Mouse (Mus musculus) CH12.LX (cell line): ENCODE measurements around the gene Col17a1. TPM values are rescaled to one million over a fixed set of nuclear protein-coding genes. Genes with fewer than 3 reads are reported as not detected.

Experiments used
- DNase-seq: peaks from one replicate; pipeline ENCODE4 v3.0.0-alpha.2; 2013; ENCODE audit errors: extremely low read depth
- H3K27ac ChIP-seq: 2 replicates; pipeline ENCODE4 v1.5.1; 2012; ENCODE audit warnings: low read depth, mild to moderate bottlenecking, control low read depth, moderate library complexity; ENCODE audit not compliant: insufficient read depth
- H3K27me3 ChIP-seq: replicated peaks from 2 replicates; pipeline ENCODE3; 2012; ENCODE audit warnings: inconsistent platforms
- H3K36me3 ChIP-seq, 2 experiments: replicated peaks in 1 of 2; 2 replicates each; pipeline versions ENCODE3 to v1.6.1; 2012; ENCODE audit warnings: inconsistent platforms in 1 of 2, low read length in 1 of 2, mild to moderate bottlenecking in 1 of 2, mixed read lengths in 1 of 2, moderate library complexity in 1 of 2; ENCODE audit not compliant: control insufficient read depth in 1 of 2, insufficient read depth in 1 of 2
- H3K4me1 ChIP-seq, 2 experiments: 2 replicates each; pipeline ENCODE4 v1.6.1; 2012; ENCODE audit warnings: inconsistent platforms in 1 of 2, moderate library complexity in 1 of 2; ENCODE audit not compliant: insufficient read depth in 2 of 2, control insufficient read depth in 1 of 2
- H3K4me2 ChIP-seq: 2 replicates; pipeline ENCODE4 v1.6.1; 2012; ENCODE audit warnings: low read depth, mild to moderate bottlenecking, control low read depth; ENCODE audit not compliant: poor library complexity, insufficient read depth, severe bottlenecking
- H3K4me3 ChIP-seq, 3 experiments: fragments of 150-350 bp in 1 of 3; sonication (generic) in 1 of 3; replicated peaks in 1 of 3; 2 replicates each; pipeline versions ENCODE3 to v1.5.1; 2011 to 2012; ENCODE audit warnings: low read depth in 2 of 3, low read length in 2 of 3, mild to moderate bottlenecking in 2 of 3, moderate library complexity in 2 of 3, control low read depth in 1 of 3, improper control_type of control experiment in 1 of 3, inconsistent platforms in 1 of 3, mixed read lengths in 1 of 3; ENCODE audit not compliant: poor library complexity in 1 of 3
- H3K79me2 ChIP-seq: replicated peaks from 2 replicates; pipeline ENCODE4 v1.6.1; 2012; ENCODE audit warnings: mild to moderate bottlenecking, moderate library complexity; ENCODE audit not compliant: control insufficient read depth, poor library complexity, insufficient read depth, severe bottlenecking; ENCODE audit errors: extremely low read depth
- H3K9ac ChIP-seq: 2 replicates; pipeline ENCODE4 v1.6.1; 2012; ENCODE audit warnings: low read depth, mild to moderate bottlenecking, control low read depth, moderate library complexity; ENCODE audit not compliant: insufficient read depth
- H3K9me3 ChIP-seq: replicated peaks from 2 replicates; pipeline ENCODE3; 2012; ENCODE audit warnings: low read length, inconsistent platforms, mixed read lengths
- BHLHE40 ChIP-seq: IDR thresholded peaks from 2 replicates; pipeline ENCODE4 v1.6.1; 2011; ENCODE audit warnings: mild to moderate bottlenecking, low read depth, low read length, improper control_type of control experiment
- CHD1 ChIP-seq: IDR thresholded peaks from 2 replicates; pipeline ENCODE4 v1.6.1; 2012; ENCODE audit warnings: low read depth, low read length, improper control_type of control experiment, inconsistent platforms
- CHD2 ChIP-seq: IDR thresholded peaks from 2 replicates; pipeline ENCODE4 v1.6.1; 2011; ENCODE audit warnings: low read length, improper control_type of control experiment
- ETS1 ChIP-seq: conservative IDR thresholded peaks from 2 replicates; pipeline ENCODE4 v1.6.1; 2012; ENCODE audit warnings: low read depth, mild to moderate bottlenecking, inconsistent platforms, low read length, improper control_type of control experiment, moderate library complexity
- GABPA ChIP-seq: IDR thresholded peaks from 2 replicates; pipeline ENCODE4 v1.6.1; 2012; ENCODE audit warnings: low read depth, low read length, improper control_type of control experiment, inconsistent platforms; ENCODE audit not compliant: insufficient replicate concordance
- HCFC1 ChIP-seq: IDR thresholded peaks from 2 replicates; pipeline ENCODE4 v1.6.1; 2012; ENCODE audit warnings: low read depth, mild to moderate bottlenecking, inconsistent platforms, low read length, improper control_type of control experiment
- JUN ChIP-seq: IDR thresholded peaks from 2 replicates; pipeline ENCODE4 v1.6.1; 2011; ENCODE audit warnings: low read depth, mild to moderate bottlenecking, low read length, improper control_type of control experiment, moderate library complexity; ENCODE audit not compliant: insufficient read depth
- KAT2A ChIP-seq: IDR thresholded peaks from 2 replicates; pipeline ENCODE4 v1.6.1; 2012; ENCODE audit warnings: low read length, improper control_type of control experiment, inconsistent platforms; ENCODE audit not compliant: insufficient replicate concordance
- MAZ ChIP-seq: IDR thresholded peaks from 2 replicates; pipeline ENCODE4 v1.6.1; 2012; ENCODE audit warnings: low read depth, mild to moderate bottlenecking, inconsistent platforms, low read length, improper control_type of control experiment, moderate library complexity
- MEF2A ChIP-seq: IDR thresholded peaks from 2 replicates; pipeline ENCODE4 v1.6.1; 2014; ENCODE audit warnings: low read depth, mild to moderate bottlenecking, inconsistent platforms, low read length, improper control_type of control experiment, borderline replicate concordance
- NELFE ChIP-seq: IDR thresholded peaks from 2 replicates; pipeline ENCODE4 v1.6.1; 2011; ENCODE audit warnings: low read depth, low read length, improper control_type of control experiment
- NRF1 ChIP-seq: IDR thresholded peaks from 2 replicates; pipeline ENCODE4 v1.6.1; 2014; ENCODE audit warnings: low read depth, mild to moderate bottlenecking, inconsistent platforms, low read length, improper control_type of control experiment, moderate library complexity
- POLR2AphosphoS2 ChIP-seq: IDR thresholded peaks from 2 replicates; pipeline ENCODE4 v1.6.1; 2011; ENCODE audit warnings: low read depth, low read length, improper control_type of control experiment
- RAD21 ChIP-seq: IDR thresholded peaks from 2 replicates; pipeline ENCODE4 v1.6.1; 2011; ENCODE audit warnings: low read depth, mild to moderate bottlenecking, low read length, improper control_type of control experiment, moderate library complexity
- SIN3A ChIP-seq: IDR thresholded peaks from 2 replicates; pipeline ENCODE4 v1.6.1; 2012; ENCODE audit warnings: low read length, improper control_type of control experiment, inconsistent platforms
- TBP ChIP-seq: conservative IDR thresholded peaks from 2 replicates; pipeline ENCODE4 v1.6.1; 2011; ENCODE audit warnings: low read depth, low read length, improper control_type of control experiment
- TCF12 ChIP-seq: IDR thresholded peaks from 2 replicates; pipeline ENCODE4 v1.6.1; 2014; ENCODE audit warnings: low read depth, mild to moderate bottlenecking, inconsistent platforms, low read length, improper control_type of control experiment
- USF1 ChIP-seq: IDR thresholded peaks from 2 replicates; pipeline ENCODE4 v1.6.1; 2014; ENCODE audit warnings: low read depth, mild to moderate bottlenecking, inconsistent platforms, low read length, improper control_type of control experiment
- USF2 ChIP-seq: conservative IDR thresholded peaks from 2 replicates; pipeline ENCODE4 v1.6.1; 2011; ENCODE audit warnings: low read depth, low read length, improper control_type of control experiment
- ZKSCAN1 ChIP-seq: IDR thresholded peaks from 2 replicates; pipeline ENCODE4 v1.6.1; 2012; ENCODE audit warnings: low read depth, inconsistent platforms, low read length, improper control_type of control experiment, borderline replicate concordance
- ZMIZ1 ChIP-seq: IDR thresholded peaks from 2 replicates; pipeline ENCODE4 v1.6.1; 2012; ENCODE audit warnings: low read depth, mild to moderate bottlenecking, inconsistent platforms, low read length, improper control_type of control experiment
- dilution Hi-C: fragments of 300-500 bp; cut with MboI; formaldehyde crosslinking; loops from 2 replicates; pipeline ENCODE4 v1.14.3; 2020; ENCODE audit warnings: low sequenced_read_pairs; ENCODE audit not compliant: extremely low pct_unique_long_range_greater_than_20kb, extremely low pct_ligation_motif_present
- in situ Hi-C: fragments of 300-500 bp; cut with MboI; formaldehyde crosslinking; loops from 3 replicates; pipeline ENCODE4 v1.14.3; 2019; ENCODE audit warnings: low sequenced_read_pairs, low pct_ligation_motif_present, low pct_unique_long_range_greater_than_20kb, mixed read lengths
- polyA plus RNA-seq: library from polyadenylated mRNA; unstranded; fragments of >175 nt; gene quantifications from 2 replicates; pipeline ENCODE4 v1.2.1, GENCODE M21; 2012; ENCODE audit warnings: low read depth; ENCODE audit not compliant: insufficient read length
- total RNA-seq, 2 experiments: library from RNA; depleted of rRNA; stranded (reverse); fragments of 300-350 nt in 1 of 2; fragments of >200 nt in 1 of 2; gene quantifications; 2 replicates each; pipeline ENCODE4 v1.2.3; 2012 to 2014

Col17a1 gene
- total and polyA plus RNA-seq, 3 experiments = 0.34 to 0.59 (median 0.42) TPM

- H3K27ac ChIP-seq = no peak overlapping the region
- H3K27me3 ChIP-seq = no peaks in the 10 kb centered on the region
- in situ Hi-C loops (no loop called here), dilution Hi-C loops (no loop called here)
- peaks cover 27 to 61% of the 10 kb centered on the region in 2 experiments for H3K36me3 ChIP-seq
- H3K4me1 ChIP-seq = peaks cover 2 to 4% of the 10 kb centered on the region in 2 experiments; a peak in 3 of 4 replicates
- TF ChIP-seq ZKSCAN1 = no peak
- TF ChIP-seq CHD2 = no peak
- no peak for TF ChIP-seq RAD21
- no peak for TF ChIP-seq MEF2A
- no peak for TF ChIP-seq TBP
- TF ChIP-seq MAZ = no peak
- TF ChIP-seq HCFC1 = no peak
- no peak for TF ChIP-seq BHLHE40
- TF ChIP-seq GABPA = no peak
- no peak for TF ChIP-seq NRF1
- TF ChIP-seq KAT2A = no peak
- TF ChIP-seq SIN3A = no peak
- no peak for TF ChIP-seq NELFE
- TF ChIP-seq ETS1 = no peak
- TF ChIP-seq CHD1 = no peak
- TF ChIP-seq, all 38 proteins: peak for 0
- Histone ChIP-seq H3K9ac (no peak overlapping the region), H3K4me3 (no peak overlapping the region), H3K9me3 (no peaks in the 10 kb centered on the region), H3K79me2 (0 out of 2 replicates have a peak, but pooled peaks cover 2% of the 10 kb centered on the region), H3K4me2 (no peak overlapping the region)
- DNase-seq = no peak
Measured at GRCm38 (mm10) chr19:47627450-47627849, 64.4 kb downstream of the Col17a1 start.

DNA sequence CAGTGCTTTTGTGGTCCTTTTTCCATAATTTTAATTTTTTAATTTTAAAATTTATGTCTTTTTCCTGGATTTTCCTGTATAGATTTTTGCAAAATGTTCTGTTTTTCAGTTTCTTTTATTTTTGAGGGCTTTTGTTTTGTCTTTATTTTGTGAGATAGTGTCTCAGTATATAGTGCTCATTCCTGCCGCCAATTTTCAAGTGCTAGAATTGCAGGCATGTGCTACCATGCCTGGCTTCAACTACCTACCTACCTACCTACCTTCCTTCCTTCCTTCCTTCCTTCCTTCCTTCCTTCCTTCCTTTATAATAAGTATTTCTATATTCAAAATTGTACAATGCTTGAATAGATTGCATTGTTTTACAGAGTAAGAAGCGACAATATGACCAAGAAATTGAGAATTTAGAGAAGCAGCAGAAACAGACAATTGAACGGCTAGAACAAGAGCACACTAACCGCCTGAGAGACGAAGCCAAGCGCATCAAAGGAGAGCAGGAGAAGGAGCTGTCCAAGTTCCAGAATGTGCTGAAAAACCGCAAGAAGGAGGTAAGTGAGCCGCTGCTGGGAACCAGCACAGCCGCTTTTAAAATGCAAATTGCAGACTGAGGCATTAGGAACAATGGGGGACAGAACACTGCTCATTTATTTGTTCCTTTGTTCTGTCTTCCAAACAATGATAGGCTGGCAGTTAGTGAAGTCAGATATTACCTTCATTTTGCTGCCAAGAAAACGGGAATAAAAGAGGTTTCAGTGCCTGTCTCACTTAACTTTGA is 66.8 kb downstream of the Col17a1 start:
- dilution Hi-C loops = no loop called here
- Histone ChIP-seq H3K9me3 (no peaks in the 10 kb centered on the region), H3K27me3 (no peaks in the 10 kb centered on the region), H3K79me2 (0 out of 2 replicates have a peak, but pooled peaks cover 2% of the 10 kb centered on the region), H3K9ac (no peak overlapping the region), H3K4me2 (no peak overlapping the region), H3K27ac (no peak overlapping the region), H3K4me1 (peaks cover 9 to 27% of the 10 kb centered on the region in 2 experiments; a peak in 3 of 4 replicates), H3K36me3 (peaks cover 27 to 69% of the 10 kb centered on the region in 2 experiments), H3K4me3 (no peak overlapping the region)
- no peak for DNase-seq
- TF ChIP-seq GABPA = no peak
- TF ChIP-seq USF1 = no peak
- no peak for TF ChIP-seq MAZ
- TF ChIP-seq JUN = no peak
- no peak for TF ChIP-seq USF2
- TF ChIP-seq RAD21 = no peak
- no peak for TF ChIP-seq ZMIZ1
- TF ChIP-seq TCF12 = no peak
- TF ChIP-seq POLR2AphosphoS2 = no peak
- in situ Hi-C loops = no loop called here
